Mouse (Mus musculus) right cerebral cortex, postnatal 4 days (tissue): Measurements from ENCODE around the gene Dusp3.

ENCODE experiments used
- DNase-seq: peaks from one replicate; pipeline ENCODE4 v3.0.0-alpha.2; 2022

Gene Dusp3

DNA sequence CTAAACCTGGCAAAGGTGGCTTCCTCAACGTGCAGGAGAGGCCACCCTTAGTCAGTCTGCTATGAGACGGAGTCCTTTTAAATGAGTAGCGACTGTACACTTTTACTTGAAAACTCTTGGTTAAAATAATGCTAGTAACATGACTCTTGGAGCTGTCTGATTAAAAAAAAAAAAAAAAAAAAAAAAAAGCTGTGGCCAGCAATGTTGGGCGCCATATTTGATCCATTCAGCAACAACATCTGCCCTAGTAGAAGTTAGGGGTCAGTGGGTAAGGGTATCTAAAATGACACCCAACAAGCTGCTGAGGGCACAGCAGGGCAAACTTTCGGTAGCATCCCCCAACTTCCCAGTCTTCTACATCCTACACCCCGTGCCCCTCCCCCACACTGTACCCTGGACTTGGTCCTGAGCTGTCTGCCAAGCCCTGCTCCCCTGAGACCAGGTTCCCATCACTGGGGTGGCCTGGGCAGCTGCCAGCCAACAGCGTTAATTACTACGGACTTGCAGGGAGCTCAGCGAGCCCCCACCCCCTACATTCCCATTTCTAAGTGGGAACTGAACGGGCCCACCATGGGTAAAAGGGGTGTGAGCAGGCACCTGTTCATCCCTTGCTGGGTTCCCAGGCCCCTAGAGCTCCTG, 59.7 kb downstream of the Dusp3 start:
- DNase-seq: no peak

DNA sequence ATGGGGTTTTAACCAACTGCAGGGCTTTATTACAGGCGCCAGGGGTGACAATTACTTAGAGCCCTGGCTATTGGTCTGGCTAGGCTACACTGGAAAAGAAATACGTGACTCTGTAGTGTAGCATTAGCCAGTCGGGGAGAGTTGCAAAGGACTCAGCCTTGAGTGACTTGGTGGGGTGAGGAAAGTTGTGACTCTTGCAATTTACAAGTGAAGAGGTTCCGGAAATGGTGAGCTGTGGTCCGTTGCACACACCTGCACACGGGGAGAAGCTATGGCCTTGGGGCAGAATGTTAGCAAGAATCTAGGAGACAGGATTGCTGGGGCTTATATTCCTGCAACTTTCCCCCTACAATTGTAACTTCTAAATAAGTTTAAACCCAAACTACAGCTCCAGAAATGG, 61.2 kb downstream of the Dusp3 start:
- no peak for DNase-seq

DNA sequence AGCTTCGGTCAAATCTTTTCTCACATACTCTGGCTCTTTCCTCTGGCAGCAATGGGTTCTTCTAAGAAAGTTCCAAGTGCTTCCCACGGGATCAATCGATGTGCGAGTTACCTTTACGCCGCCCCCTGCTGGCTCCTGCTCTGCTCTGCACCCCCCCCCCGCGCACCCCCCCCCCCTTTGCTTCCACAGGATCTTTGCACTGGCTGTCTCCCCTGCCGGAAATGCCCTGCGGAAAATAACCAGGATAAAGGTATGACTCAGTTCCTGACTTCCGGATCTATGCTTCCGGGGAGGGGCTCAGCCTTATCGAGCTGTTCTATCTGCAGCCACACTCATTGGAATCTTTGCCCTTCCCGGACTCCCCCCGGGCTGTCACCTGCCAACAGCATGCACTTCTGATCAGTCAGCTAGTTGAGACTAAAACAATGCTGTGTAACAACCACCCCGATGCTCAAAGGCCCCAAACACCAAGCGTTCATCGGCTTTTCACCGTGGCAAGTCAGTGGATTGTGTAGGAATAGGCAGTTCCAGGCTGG, 62.3 kb downstream of the Dusp3 start:
- DNase-seq: no peak

DNA sequence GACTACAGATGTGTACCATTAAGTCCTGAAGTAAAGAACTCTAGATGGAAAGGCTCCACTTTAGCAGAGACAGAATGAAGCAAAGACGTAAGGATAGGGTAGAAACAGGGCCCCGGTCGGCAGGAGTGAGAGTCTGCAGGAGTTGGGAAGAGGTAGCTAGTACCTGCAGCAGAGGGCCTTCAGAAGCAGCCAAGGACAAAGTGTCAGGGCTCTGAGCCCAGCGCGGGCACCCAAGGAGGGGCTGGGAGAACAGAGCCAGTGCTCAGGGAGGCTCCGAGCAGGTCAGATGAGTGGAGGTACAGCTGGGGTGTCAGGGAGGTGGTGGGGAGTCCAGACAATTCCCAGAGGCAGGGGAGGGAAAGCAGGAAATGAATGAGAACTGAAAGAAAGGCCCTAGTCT, 62.8 kb downstream of the Dusp3 start:
- DNase-seq: no peak

DNA sequence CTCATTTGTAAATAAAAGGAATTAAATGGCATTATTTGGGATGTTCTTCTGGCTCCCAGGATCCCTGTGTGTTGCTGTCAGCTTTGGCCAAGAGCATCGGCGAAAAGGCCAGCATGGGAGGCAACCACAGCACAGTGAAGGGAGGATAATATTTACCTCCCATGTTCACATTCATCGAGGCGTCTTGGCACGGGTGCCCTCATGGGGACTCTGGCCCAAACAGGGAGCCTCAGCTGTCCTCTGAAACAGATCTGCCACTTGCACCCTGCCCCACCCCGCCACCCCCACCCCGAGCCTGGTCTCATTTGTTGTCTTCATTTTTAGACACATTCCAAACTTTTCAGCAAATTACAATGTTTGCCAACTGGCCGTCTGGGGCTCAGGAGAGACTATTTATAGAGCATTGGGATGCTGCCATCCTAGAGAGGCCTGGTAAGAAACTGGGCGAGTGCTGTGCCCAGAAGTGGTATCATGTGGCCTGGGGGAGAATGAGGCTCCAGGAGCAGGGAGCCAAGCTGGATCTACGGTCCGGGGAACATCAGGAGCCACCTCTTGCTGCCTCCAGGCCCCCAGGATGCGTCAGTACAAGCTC, 65.4 kb downstream of the Dusp3 start:
- DNase-seq: no peak
